Mouse (Mus musculus) liver, embryonic 14.5 days (tissue): ENCODE results near the gene Ubl3. TPM values are rescaled to one million over a fixed set of nuclear protein-coding genes. Genes with fewer than 3 reads are reported as not detected.

Source experiments
- ATAC-seq: fragments of 200-750 bp; cut with Nextera tagmentation; 2 replicates; pipeline ENCODE4 v1.8.0; 2017; ENCODE audit warnings: moderate number of reproducible peaks, mild to moderate bottlenecking, moderate library complexity; ENCODE audit not compliant: insufficient read depth
- DNase-seq, 3 experiments: peaks; one replicate each; pipeline ENCODE4 v3.0.0-alpha.2; 2012 to 2013; ENCODE audit warnings: low read depth in 3 of 3, low spot score in 3 of 3
- H3K27ac ChIP-seq: fragments of 300-500 bp; sonication (generic); 2 replicates; pipeline ENCODE4 v1.5.1; 2014; ENCODE audit warnings: moderate library complexity, mild to moderate bottlenecking, control low read depth, inconsistent platforms
- H3K27me3 ChIP-seq: fragments of 300-500 bp; sonication (generic); 2 replicates; pipeline ENCODE4 v1.6.1; 2014; ENCODE audit warnings: mild to moderate bottlenecking, low read length, moderate library complexity; ENCODE audit not compliant: control insufficient read depth, insufficient read depth
- H3K36me3 ChIP-seq: fragments of 300-500 bp; sonication (generic); replicated peaks from 2 replicates; pipeline ENCODE4 v1.6.1; 2014; ENCODE audit warnings: low read depth; ENCODE audit not compliant: control insufficient read depth, insufficient read depth
- H3K4me1 ChIP-seq, 2 experiments: fragments of 200-500 bp in 1 of 2; fragments of 300-500 bp in 1 of 2; sonication (generic) in 1 of 2; replicated peaks; 2 replicates each; pipeline ENCODE4 v1.6.1; 2012 to 2014; ENCODE audit warnings: antibody characterized with exemption in 1 of 2, inconsistent platforms in 1 of 2, low read length in 1 of 2; ENCODE audit not compliant: control insufficient read depth in 2 of 2, insufficient read depth in 2 of 2
- H3K4me2 ChIP-seq: fragments of 300-500 bp; sonication (generic); 2 replicates; pipeline ENCODE4 v1.6.1; 2014; ENCODE audit warnings: low read depth, mild to moderate bottlenecking, control low read depth, moderate library complexity
- H3K4me3 ChIP-seq, 2 experiments: fragments of 200-500 bp in 1 of 2; fragments of 300-500 bp in 1 of 2; sonication (generic) in 1 of 2; 2 replicates each; pipeline ENCODE4 v1.5.1; 2012 to 2014; ENCODE audit warnings: low read depth in 2 of 2, low read length in 2 of 2, mild to moderate bottlenecking in 2 of 2, control low read depth in 1 of 2, inconsistent platforms in 1 of 2, moderate library complexity in 1 of 2; ENCODE audit not compliant: insufficient read depth in 1 of 2
- H3K9ac ChIP-seq: fragments of 300-500 bp; sonication (generic); replicated peaks from 2 replicates; pipeline ENCODE4 v1.6.1; 2014; ENCODE audit warnings: mild to moderate bottlenecking, control low read depth, moderate library complexity
- H3K9me3 ChIP-seq: fragments of 300-500 bp; sonication (generic); 2 replicates; pipeline ENCODE4 v1.6.1; 2016; ENCODE audit warnings: low read length, mixed read lengths; ENCODE audit not compliant: control insufficient read depth
- CTCF ChIP-seq: IDR thresholded peaks from 2 replicates; pipeline ENCODE4 v1.5.1; 2016; ENCODE audit warnings: antibody characterized with exemption, low read depth, control low read depth
- EP300 ChIP-seq: IDR thresholded peaks from 2 replicates; pipeline ENCODE4 v1.6.1; 2016; ENCODE audit warnings: antibody characterized with exemption, low read depth
- WGBS: fragments of 180-500 bp; shearing (Covaris S2); extraction: QIAGEN DNeasy Blood & Tissue Kit; methylation state at CpG from one replicate; pipeline ENCODE4 v1.1.7; 2014; ENCODE audit not compliant: insufficient replicate concordance; 5-methylcytosine and 5-hydroxymethylcytosine counted together
- polyA plus RNA-seq, 2 experiments: library from polyadenylated mRNA; depleted of rRNA in 1 of 2; stranded (reverse) in 1 of 2; unstranded in 1 of 2; fragments of >200 nt; fragmentation: Nextera tagmentation in 1 of 2; extraction: Ambion mirVana in 1 of 2; gene quantifications; 2 replicates each; pipeline versions ENCODE4 v1.2.1 to v1.2.3; 2012 to 2014

The Ubl3 gene
- polyA plus RNA-seq, 2 experiments: 6.3 to 16.0 TPM

DNA sequence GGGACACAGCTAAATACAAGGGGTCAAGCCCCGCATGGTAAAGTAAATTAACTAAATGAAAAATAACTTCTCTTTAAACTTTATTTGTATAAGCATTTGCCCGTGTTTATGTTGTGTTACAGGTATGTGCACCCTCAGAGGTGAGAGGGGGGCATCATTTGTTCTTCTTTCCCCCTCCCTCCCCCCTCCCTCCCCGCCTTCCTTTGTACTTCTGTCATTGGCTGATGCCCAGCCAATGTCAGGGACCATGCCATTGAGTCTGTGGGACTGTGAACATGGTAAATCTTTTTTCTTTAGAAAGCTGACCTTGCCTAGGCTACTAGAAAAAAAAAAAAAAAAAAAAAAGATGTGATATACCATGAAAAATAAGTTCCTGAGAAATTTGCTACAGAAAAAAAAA, 62.2 kb downstream of the Ubl3 start:
- Histone ChIP-seq H3K4me2 (no peak overlapping the region), H3K4me1 (peaks cover 0 to 3% of the 10 kb centered on the region in 2 experiments; a peak in 1 of 4 replicates), H3K9ac (no peak overlapping the region), H3K27ac (no peak overlapping the region), H3K36me3 (no peaks in the 10 kb centered on the region), H3K4me3 (no peak overlapping the region), H3K27me3 (no peaks in the 10 kb centered on the region), H3K9me3 (no peaks in the 10 kb centered on the region)
- ATAC-seq: no peak
- TF ChIP-seq EP300 (no peak), CTCF (no peak)
- 70% methylated on average over 3 of the region's 3 CpGs for whole genome bisulfite sequencing
- DNase-seq: no peak

DNA sequence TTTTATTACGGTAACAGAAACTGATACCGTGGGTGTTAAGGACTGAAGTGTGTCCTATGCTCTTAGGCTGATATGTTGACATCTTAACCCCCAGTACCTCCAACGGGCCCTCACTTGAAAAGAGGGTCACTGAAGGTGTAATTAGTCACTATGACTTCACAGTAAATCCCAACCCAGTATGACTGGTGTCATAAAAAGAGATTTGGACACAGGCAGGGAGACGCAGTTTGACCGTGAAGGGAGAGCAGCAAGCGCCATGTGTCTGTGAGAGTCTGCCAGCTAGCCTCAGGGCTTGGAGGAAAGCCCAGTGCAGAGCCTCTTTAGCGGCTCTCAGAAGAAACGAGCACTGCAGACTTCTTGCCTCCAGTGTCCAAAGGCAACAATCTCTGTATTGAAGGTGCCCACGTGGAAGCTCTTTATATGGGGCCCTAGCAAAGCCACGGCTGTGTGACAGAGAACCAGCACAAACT, 62.8 kb downstream of the Ubl3 start:
- no peak overlapping the region for H3K27ac ChIP-seq
- H3K4me1 ChIP-seq: no peaks in the 10 kb centered on the region; a peak in 1 of 4 replicates
- no peak overlapping the region for H3K4me2 ChIP-seq
- ATAC-seq (no peak), DNase-seq (no peak)
- no peaks in the 10 kb centered on the region for H3K36me3 ChIP-seq
- no peak for TF ChIP-seq EP300
- TF ChIP-seq CTCF: no peak
- 48% methylated on average over 10 of the region's 10 CpGs for WGBS
- no peaks in the 10 kb centered on the region for H3K27me3 ChIP-seq
- no peaks in the 10 kb centered on the region for H3K9me3 ChIP-seq
- H3K4me3 ChIP-seq: no peak overlapping the region
- H3K9ac ChIP-seq: no peak overlapping the region

DNA sequence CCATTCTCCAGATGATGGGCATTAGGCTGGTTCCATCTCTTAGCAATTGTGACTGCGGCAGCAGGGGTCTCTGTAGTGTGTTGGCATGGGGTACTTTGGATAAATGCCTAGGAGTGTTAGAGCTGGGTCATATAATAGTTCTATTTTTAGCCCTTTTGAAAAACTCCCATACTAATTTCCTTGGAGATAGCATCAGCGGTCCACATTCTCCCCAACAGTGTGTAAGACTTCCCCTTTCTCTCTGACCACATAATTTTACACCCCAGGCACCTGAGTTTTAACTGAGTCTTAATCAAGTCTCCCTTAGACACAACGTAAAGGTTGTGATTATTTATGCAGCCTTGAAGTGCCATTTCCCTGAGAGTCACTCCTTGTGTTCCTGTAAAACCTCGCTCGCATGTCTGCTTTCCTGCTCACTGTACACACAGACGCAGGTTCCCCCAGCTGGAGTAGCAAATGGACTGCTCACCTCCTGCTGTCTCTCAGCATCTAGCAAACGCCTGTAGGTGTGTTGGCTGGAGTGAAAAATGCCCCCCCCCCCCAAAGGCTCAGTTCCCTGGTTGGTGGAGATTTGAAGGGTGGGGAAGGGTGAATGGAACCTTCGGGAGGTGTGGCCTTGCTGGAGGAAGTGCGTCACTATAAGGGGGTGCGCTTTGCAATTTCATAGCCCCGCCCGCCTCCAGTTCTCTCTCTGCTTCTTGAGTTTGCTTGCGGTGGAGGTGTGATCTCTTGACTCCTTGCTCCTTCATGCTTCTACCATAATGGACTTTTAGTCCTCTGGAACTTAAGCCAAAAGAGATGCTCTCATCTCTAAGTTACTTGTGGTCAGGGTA, 63.5 kb downstream of the Ubl3 start:
- Histone ChIP-seq H3K9ac (no peak overlapping the region), H3K9me3 (no peaks in the 10 kb centered on the region), H3K4me2 (no peak overlapping the region), H3K4me1 (no peaks in the 10 kb centered on the region; a peak in 1 of 4 replicates), H3K27me3 (no peaks in the 10 kb centered on the region), H3K27ac (no peak overlapping the region), H3K4me3 (no peak overlapping the region), H3K36me3 (no peaks in the 10 kb centered on the region)
- no peak; the same call in 1 of the 2 replicates for ATAC-seq
- TF ChIP-seq CTCF (no peak), EP300 (no peak)
- DNase-seq: no peak
- 32% methylated on average over 13 of the region's 13 CpGs for WGBS

- Histone ChIP-seq H3K36me3 (no peaks in the 10 kb centered on the region), H3K4me2 (no peak overlapping the region), H3K4me3 (no peak overlapping the region), H3K9ac (no peak overlapping the region), H3K27me3 (no peaks in the 10 kb centered on the region), H3K27ac (no peak overlapping the region), H3K4me1 (no peaks in the 10 kb centered on the region; a peak in 1 of 4 replicates), H3K9me3 (no peaks in the 10 kb centered on the region)
- TF ChIP-seq CTCF: no peak
- TF ChIP-seq EP300: no peak
- WGBS: 58% methylated on average over 11 of the region's 11 CpGs
- ATAC-seq: no peak
- no peak for DNase-seq
Observed at GRCm38 (mm10) chr5:148486202-148486601, 66.4 kb downstream of the Ubl3 start.

DNA sequence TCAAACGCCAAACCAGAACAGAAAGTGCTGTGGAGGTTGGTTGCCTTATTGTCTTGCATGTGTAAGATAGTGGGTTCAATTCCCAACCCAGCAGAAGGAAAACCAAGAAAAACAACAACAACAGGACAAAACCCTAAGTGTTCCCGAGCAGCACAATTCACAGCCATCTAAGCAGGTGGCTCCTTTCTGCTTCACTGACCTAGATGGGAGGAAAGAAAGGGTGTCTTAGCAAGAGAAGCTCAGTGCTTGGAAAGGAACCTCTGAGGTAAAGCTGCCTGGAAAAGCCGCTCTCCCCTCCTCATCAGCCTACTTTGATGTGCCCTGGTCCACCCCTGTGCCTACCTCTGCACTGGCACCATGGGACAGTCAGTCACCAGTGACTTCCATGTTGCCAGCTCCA, 70.8 kb downstream of the Ubl3 start:
- ATAC-seq (no peak), DNase-seq (no peak)
- Histone ChIP-seq H3K4me2 (no peak overlapping the region), H3K4me3 (no peak overlapping the region), H3K9ac (no peak overlapping the region), H3K27me3 (no peaks in the 10 kb centered on the region), H3K36me3 (no peaks in the 10 kb centered on the region), H3K27ac (no peak overlapping the region), H3K9me3 (no peaks in the 10 kb centered on the region), H3K4me1 (no peaks in the 10 kb centered on the region)
- TF ChIP-seq EP300 (no peak), CTCF (no peak)
- WGBS: 60% methylated on average over 3 of the region's 3 CpGs
